Mouse (Mus musculus) T-helper 2 cell (primary cell): ENCODE results near the gene Tab1.

Source experiments
- in situ Hi-C: fragments of 300-600 bp; cut with MboI, MseI; formaldehyde crosslinking; loops from one replicate; pipeline ENCODE4 v1.15.1; 2025; ENCODE audit warnings: high pct_unique_total_duplicates

Gene Tab1

GRCm38 (mm10) chr15:80136645-80137044, 3.7 kb downstream of the Tab1 start:
- in situ Hi-C loops: no loop called here

GRCm38 (mm10) chr15:80137945-80138791, 5.2 kb downstream of the Tab1 start:
- in situ Hi-C loops: no loop called here

DNA sequence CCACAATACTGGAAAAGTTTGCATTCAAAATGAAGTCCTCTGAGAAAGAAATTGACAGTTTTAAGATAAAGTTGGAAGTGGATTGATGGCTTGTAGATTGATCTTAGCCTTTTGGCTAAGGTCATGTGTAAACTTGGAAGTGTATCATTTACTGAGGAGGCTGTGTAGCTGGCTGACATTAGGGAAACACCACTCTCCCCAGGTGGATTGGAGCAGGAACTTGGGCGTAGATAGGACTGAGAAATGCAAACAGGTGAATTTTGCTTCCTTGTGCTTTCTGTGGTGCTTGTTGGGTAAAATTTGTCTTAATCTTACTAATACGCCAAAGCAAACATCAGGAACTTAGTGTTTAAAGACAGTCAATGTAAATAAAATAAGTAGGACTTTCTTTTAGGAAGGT, 7.4 kb downstream of the Tab1 start:
- in situ Hi-C loops: no loop called here

GRCm38 (mm10) chr15:80140878-80141277, 8.0 kb downstream of the Tab1 start:
- in situ Hi-C loops: no loop called here

GRCm38 (mm10) chr15:80142130-80142529, 9.2 kb downstream of the Tab1 start:
- in situ Hi-C loops: no loop called here

GRCm38 (mm10) chr15:80143760-80144159, 10.8 kb downstream of the Tab1 start:
- in situ Hi-C loops: no loop called here

DNA sequence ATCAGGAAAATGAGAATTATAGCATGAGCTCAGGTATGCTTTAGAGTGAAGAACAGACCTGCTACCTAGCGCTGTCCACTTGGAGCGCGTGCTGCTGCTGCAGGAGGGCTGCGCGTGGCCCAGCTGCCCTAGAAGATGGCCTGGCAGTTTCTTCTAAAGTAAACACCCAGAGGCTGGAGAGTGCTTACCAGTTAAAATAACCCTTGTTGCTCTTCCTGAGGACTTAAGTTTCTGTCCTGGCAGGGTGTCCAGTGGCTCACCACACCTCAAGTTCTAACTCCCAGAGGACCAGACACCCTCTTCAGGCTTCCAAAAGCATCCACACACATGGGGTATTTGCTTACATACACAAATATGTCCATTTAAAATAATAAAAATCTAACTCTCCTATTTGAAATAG, 12.5 kb downstream of the Tab1 start:
- in situ Hi-C loops: no loop called here

DNA sequence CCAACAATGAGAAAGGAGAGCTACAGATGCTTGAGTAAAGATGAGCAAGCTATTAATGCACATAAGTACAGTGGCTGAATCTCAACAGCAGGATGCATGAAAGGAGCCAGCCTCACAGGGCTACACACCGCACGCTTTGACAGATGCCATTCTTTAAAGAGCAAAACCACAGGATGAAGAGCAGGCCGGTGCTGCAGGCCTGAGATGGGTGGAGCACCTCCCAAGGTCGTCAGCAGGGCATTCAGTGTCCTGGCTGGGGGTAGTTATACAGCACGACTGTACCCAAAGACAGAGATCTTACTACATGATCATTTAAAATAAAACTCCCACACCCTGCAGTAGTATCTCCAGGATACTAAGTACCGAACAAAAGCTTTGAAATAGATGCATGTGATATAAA, 13.2 kb downstream of the Tab1 start:
- in situ Hi-C loops: no loop called here

GRCm38 (mm10) chr15:80147090-80147489, 14.2 kb downstream of the Tab1 start:
- in situ Hi-C loops: no loop called here

GRCm38 (mm10) chr15:80147511-80147910, 14.6 kb downstream of the Tab1 start:
- in situ Hi-C loops: no loop called here

- in situ Hi-C loops: no loop called here
These were observed 15.6 kb downstream of the Tab1 start for GRCm38 (mm10) chr15:80148565-80148964.

DNA sequence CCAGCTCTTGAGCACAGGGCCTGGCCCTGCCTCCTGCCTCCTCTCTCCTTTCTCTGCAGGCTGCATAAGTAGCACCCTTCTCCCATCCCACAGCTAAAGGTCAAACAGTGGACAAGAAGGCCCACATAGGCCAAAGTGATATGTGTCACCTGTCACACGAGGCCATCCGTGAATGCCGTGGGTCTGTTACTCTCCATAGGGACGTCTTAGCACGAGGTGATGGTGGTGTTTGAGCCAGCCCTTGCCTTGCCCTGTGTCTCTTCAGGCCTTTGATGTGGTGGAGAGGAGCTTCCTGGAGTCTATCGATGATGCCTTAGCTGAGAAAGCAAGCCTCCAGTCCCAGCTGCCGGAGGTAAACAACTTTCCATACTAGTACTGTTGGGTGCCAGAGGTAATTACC, 16.6 kb downstream of the Tab1 start:
- in situ Hi-C loops: no loop called here

DNA sequence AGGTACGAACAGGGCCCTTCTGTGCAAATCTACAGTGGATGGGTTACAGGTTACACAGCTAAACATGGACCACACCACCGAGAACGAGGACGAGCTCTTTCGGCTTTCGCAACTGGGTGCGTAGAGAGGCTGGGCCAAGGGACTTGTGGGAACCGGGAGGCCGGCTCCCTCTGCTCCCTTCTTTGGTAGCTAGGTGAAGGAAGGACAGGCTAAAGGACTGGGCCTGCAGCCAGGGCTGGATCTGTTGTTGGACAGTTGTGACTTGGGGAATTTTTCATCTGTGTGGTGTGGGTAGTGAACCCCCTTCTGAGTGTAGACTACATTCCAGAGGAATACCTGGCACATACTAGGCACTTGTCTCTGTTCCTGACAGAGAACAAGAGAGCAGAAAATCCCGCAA, 19.7 kb downstream of the Tab1 start:
- in situ Hi-C loops: no loop called here

DNA sequence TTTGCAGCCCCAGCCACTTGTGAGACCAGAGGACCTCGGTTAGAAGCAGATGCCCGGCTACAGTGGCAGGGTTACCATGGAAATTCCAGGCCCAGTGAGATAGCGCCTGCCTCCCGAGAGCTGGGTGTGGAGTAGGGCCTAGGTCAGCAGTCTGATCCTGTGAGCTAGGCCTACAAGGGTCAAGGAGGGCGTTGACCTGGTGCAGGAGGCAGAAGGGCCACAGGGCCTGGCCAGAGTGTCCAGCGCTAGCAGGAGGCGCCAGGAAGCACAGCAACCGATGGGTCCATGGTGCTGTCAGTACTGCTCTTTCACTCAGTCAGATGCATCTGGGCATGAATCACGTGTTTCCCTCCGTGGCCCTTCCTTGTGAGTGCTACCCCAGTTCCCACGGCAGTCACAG, 20.8 kb downstream of the Tab1 start:
- in situ Hi-C loops: no loop called here

- in situ Hi-C loops: no loop called here
These were observed 22.8 kb downstream of the Tab1 start for GRCm38 (mm10) chr15:80155707-80156106.

GRCm38 (mm10) chr15:80157197-80157943, 24.4 kb downstream of the Tab1 start:
- in situ Hi-C loops: no loop called here

- in situ Hi-C loops: no loop called here
These were observed 25.2 kb downstream of the Tab1 start for GRCm38 (mm10) chr15:80158001-80158706.

DNA sequence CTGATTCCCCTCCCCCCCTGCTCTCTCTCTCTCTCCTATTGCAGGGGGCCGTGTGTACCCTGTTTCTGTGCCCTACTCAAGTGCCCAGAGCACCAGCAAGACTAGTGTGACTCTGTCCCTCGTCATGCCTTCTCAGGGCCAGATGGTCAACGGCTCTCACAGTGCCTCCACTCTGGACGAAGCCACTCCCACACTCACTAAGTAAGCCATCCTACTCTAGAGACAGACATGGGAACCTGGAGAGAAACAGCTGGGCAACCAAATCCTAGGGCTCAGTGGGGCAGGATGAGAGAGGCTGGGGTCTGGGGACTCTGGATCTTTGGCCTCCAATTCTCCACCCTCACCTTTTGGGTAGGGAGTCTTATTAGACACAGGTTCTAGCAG, 25.8 kb downstream of the Tab1 start:
- in situ Hi-C loops: no loop called here

- in situ Hi-C loops: no loop called here
These were observed 26.5 kb downstream of the Tab1 start for GRCm38 (mm10) chr15:80159286-80159901.

DNA sequence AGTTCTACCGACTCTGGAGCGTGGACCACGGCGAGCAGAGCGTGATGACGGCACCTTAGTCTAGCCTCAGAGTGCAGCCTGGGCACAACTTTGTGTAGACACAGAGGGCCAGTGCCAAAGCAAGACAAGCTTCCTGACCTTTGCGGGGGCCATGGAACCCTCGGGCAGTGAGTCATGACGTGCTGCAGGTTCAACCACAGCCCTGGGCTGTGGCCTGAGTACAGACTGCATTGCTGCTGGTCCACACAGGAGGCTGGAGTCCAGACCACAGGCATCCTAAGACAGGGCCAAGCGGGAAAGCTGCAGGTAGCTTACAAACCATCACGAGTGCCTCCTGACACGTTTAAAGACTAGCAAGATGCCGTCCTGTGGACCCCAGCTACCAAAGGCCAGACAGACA, 27.3 kb downstream of the Tab1 start:
- in situ Hi-C loops: no loop called here

- in situ Hi-C loops: no loop called here
These were observed 27.8 kb downstream of the Tab1 start for GRCm38 (mm10) chr15:80160726-80161125.

- in situ Hi-C loops: no loop called here
These were observed 28.3 kb downstream of the Tab1 start for GRCm38 (mm10) chr15:80161199-80161598.
